Mouse (Mus musculus): ENCODE measurements at regions not wholly inside any gene's neighbourhood (a gene's known extent, or its start where the extent isn't known, plus 50 kb on each side); places are given as distances from the start of the nearest gene placed in this dataset.
"Not testable (repeated sequence)": the region's sequence is repeated elsewhere in the genome, so short reads cannot be mapped to it uniquely, and the experiment has no call there.

DNA sequence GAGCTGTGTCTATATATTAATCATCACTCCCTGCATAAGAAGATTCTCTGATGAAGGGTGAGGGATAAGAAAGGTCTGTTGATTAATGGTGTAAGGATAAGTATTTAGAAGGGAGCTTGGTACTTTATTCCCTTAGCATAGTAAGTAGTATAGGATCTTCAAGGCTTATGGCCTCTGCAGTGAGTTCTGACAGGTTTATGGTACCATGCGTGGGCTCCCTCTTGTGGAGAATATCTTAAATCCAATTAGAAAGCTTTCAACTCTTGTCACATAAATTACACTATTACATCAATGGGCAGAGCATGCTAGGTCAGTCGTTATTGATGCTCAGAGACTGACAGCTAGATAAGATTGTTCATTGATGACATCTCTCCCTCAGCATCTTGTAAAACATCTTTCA lies 112.7 kb upstream of the Grin3a start:
- no peak for DNase-seq

DNA sequence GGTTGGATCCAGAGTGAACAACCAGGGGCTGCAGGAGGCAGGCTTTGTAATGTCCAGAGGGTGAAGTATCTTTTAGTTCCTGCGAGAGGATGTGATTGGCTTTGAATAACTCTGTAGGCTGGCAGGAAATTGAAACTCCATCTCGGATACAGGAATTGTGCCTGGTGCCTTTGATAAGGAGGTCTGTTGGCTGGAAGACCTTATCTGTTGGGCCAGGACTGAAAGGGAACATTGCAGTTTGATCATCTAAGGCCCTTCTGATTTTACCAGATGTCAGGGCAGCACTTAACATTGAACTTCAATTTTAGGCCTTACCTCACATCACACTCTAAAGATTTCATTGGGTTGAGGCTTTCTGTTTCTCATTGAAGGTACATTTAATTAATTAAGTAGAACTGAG lies 111.3 kb upstream of the Grin3a start:
- no peak for DNase-seq

GRCm38 (mm10) chr4:49946306-49946705 lies 100.8 kb upstream of the Grin3a start:
- no peak for DNase-seq

- DNase-seq: no peak
Observed at GRCm38 (mm10) chr4:49937471-49937870, 91.9 kb upstream of the Grin3a start.

DNA sequence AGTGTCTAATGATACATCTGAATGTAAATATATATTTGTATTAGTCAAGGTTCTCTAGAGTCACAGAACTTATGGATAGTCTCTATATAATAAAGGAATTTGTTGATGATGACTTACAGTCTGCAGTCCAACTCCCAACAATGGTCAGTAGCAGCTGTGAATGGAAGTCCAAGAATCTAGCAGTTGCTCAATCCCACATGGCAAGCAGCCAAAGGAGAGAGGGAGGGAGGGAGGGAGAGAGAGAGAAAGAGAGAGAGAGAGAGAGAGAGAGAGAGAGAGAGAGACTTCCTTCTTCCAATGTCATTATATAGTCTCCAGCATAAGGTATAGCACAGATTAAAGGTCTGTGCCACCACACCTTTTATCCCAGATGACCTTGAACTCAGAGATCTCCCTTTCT lies 84.1 kb upstream of the Grin3a start:
- DNase-seq: not testable (repeated sequence)

- DNase-seq: no peak
Observed at GRCm38 (mm10) chr4:49927045-49927444, 81.5 kb upstream of the Grin3a start.

DNA sequence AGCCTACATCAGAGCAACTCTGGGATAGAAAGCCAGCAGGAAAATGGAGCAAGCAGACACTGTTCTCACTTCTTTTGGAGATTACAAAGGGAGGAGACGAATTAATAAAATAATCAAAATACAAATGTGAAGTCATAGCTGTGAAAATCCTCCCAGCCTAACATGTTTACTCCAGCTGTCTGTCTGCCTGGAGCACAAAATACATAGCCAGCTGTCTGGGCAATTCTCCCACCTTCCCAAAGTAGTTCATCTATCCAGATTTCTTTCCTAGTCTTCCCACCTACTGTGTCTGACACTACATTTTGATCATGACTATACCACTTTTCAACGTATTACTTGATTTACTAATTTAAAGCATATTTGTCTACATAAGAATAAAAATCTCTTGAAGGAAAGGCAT lies 68.7 kb upstream of the Grin3a start:
- no peak for DNase-seq

GRCm38 (mm10) chr4:49913636-49914035 lies 68.1 kb upstream of the Grin3a start:
- DNase-seq: peak; percentile 5
